Mouse (Mus musculus) heart, adult 2 months (tissue): Measurements from ENCODE around the gene Inpp4a. TPM values are rescaled to one million over a fixed set of nuclear protein-coding genes. Genes with fewer than 3 reads are reported as not detected.

Source experiments
- DNase-seq, 2 experiments: peaks; one replicate each; pipeline ENCODE4 v3.0.0; 2021
- H3K27ac ChIP-seq: fragments of 200-600 bp; 2 replicates; pipeline ENCODE4 v1.8.1; 2022
- H3K27me3 ChIP-seq: fragments of 200-500 bp; 2 replicates; pipeline ENCODE4 v1.6.1; 2012; ENCODE audit warnings: mild to moderate bottlenecking, low read length, inconsistent platforms, mixed read lengths; ENCODE audit not compliant: control insufficient read depth, insufficient read depth
- H3K36me3 ChIP-seq: fragments of 200-500 bp; 2 replicates; pipeline ENCODE4 v1.6.1; 2012; ENCODE audit warnings: low read length, inconsistent platforms; ENCODE audit not compliant: control insufficient read depth, insufficient read depth
- H3K4me1 ChIP-seq: fragments of 200-500 bp; 2 replicates; pipeline ENCODE4 v1.6.1; 2011; ENCODE audit warnings: low read length; ENCODE audit not compliant: control insufficient read depth, insufficient read depth
- H3K4me3 ChIP-seq: fragments of 200-600 bp; 2 replicates; pipeline ENCODE4 v1.8.1; 2022
- H3K79me2 ChIP-seq: fragments of 200-500 bp; replicated peaks from 2 replicates; pipeline ENCODE4 v1.6.1; 2012; ENCODE audit warnings: mild to moderate bottlenecking, inconsistent platforms, low read length, moderate library complexity, mixed read lengths; ENCODE audit not compliant: control insufficient read depth, insufficient read depth
- H3K9ac ChIP-seq: fragments of 200-500 bp; 2 replicates; pipeline ENCODE4 v1.6.1; 2012; ENCODE audit warnings: low read depth, mild to moderate bottlenecking, control low read depth, inconsistent platforms, low read length, mixed read lengths
- CTCF ChIP-seq: fragments of 200-600 bp; IDR thresholded peaks from 2 replicates; pipeline ENCODE4 v1.8.1; 2022; ENCODE audit warnings: antibody characterized with exemption, mild to moderate bottlenecking, moderate library complexity
- EP300 ChIP-seq: fragments of 200-500 bp; IDR thresholded peaks from 2 replicates; pipeline ENCODE4 v1.6.1; 2011; ENCODE audit warnings: low read depth, low read length, control low read depth; ENCODE audit not compliant: insufficient read depth
- POLR2A ChIP-seq: fragments of 200-500 bp; IDR thresholded peaks from 2 replicates; pipeline ENCODE4 v1.6.1; 2011; ENCODE audit warnings: mild to moderate bottlenecking, low read depth, low read length, control low read depth; ENCODE audit not compliant: insufficient read depth
- WGBS: fragments of 180-500 bp; shearing (Covaris S2); methylation state at CpG from one replicate; pipeline ENCODE4 v1.1.7; 2018; 5-methylcytosine and 5-hydroxymethylcytosine counted together
- intact Hi-C: fragments of 180-260 bp; cut with DNase I; formaldehyde crosslinking; loops from one replicate; pipeline ENCODE4 v1.15.1; 2025
- polyA plus RNA-seq: library from polyadenylated mRNA; depleted of rRNA; stranded (reverse); fragments of >200 nt; gene quantifications from 2 replicates; pipeline ENCODE4 v1.2.3, GENCODE M21; 2012; rRNA removed
- total RNA-seq, 2 experiments: library from RNA; stranded (reverse); gene quantifications; 2 replicates each; pipeline ENCODE4 v1.2.3; 2021

Inpp4a gene
- total and polyA plus RNA-seq, 3 experiments: 10.3 to 19.2 (median 18.9) TPM

DNA sequence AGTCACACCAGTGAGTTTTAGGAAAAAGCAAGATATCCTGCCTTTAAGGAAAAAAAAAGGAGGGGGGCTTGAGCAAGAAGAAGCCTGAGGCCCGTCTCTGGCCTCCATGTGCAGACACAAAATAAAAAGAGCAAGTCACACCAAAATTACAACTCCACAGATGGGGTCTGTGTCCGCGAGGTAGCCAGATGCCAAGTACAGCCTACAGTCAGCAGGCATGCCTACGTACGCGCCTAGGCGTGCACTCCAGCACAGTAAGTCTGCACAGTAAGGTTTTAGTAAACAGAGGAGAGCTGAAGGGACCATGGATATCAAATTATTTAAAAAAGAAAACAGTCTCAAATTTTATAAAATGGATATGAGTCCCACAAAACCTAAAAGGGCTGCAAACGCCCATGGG is 151.6 kb downstream of the Inpp4a start:
- TF ChIP-seq POLR2A (no peak), EP300 (no peak), CTCF (no peak)
- WGBS: 94% methylated on average over 8 of the region's 8 CpGs
- H3K27ac ChIP-seq: no peak overlapping the region
- no peaks in the 10 kb centered on the region for H3K79me2 ChIP-seq
- no peaks in the 10 kb centered on the region for H3K36me3 ChIP-seq
- H3K4me1 ChIP-seq: no peaks in the 10 kb centered on the region
- H3K4me3 ChIP-seq: no peak overlapping the region
- no peak overlapping the region for H3K9ac ChIP-seq
- no peak for DNase-seq
- H3K27me3 ChIP-seq: no peaks in the 10 kb centered on the region
- intact Hi-C loops: no loop called here

DNA sequence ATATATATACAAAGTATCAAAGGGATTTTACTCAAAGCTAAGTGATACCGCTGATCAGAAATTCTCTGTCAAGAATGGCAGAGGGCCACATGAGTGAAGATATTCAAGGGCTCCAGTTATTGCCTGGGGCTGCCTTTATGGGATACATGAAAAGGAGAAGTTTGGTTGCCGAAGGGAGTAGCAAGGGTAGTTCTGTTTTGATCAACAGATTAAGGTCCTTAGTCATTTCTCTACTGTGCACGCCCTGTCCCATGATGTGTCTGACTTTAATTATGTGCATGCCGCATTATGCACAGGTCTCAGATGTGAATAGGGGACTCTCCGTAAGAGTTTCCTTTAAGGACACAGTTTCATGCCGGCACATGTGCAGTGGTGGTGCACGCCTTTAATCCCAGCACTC is 157.9 kb downstream of the Inpp4a start:
- TF ChIP-seq POLR2A (no peak), EP300 (no peak)
- no peaks in the 10 kb centered on the region for H3K4me1 ChIP-seq
- H3K9ac ChIP-seq: no peak overlapping the region
- H3K79me2 ChIP-seq: no peaks in the 10 kb centered on the region
- intact Hi-C loops: no loop called here
- no peak overlapping the region for H3K27ac ChIP-seq
- H3K36me3 ChIP-seq: no peaks in the 10 kb centered on the region
- H3K4me3 ChIP-seq: no peak overlapping the region
- H3K27me3 ChIP-seq: no peaks in the 10 kb centered on the region
- no peak for DNase-seq
- 93% methylated on average over 7 of the region's 7 CpGs for WGBS

Other genes with a start within 250 kb of the Inpp4a start
- gene Cnga3, start 85.4 kb upstream of the Inpp4a start, total RNA-seq: 1 to 10 TPM; 1.4 to 1.5 TPM
- 1.5 and 2.3 TPM in 2 replicates for gene Cnga3, start 85.4 kb upstream of the Inpp4a start, polyA plus RNA-seq
- 100 to 1,000 TPM in 1 of 2 experiments, 10 to 100 TPM in 1; 97.3 to 106 TPM for gene Coa5, start 130.2 kb downstream of the Inpp4a start, total RNA-seq
- gene Coa5, start 130.2 kb downstream of the Inpp4a start, polyA plus RNA-seq: 100 and 178 TPM in 2 replicates
- gene Unc50, start 130.3 kb downstream of the Inpp4a start, total RNA-seq: 10 to 100 TPM; 32.0 to 33.6 TPM
- gene Unc50, start 130.3 kb downstream of the Inpp4a start, polyA plus RNA-seq: 25.6 and 58.9 TPM in 2 replicates
- gene Mgat4a, start 241.2 kb downstream of the Inpp4a start, total RNA-seq: 10 to 100 TPM in 1 of 2 experiments, 1 to 10 TPM in 1; 8.7 to 11.8 TPM
- 4.5 and 7.6 TPM in 2 replicates for gene Mgat4a, start 241.2 kb downstream of the Inpp4a start, polyA plus RNA-seq